Mouse (Mus musculus) activated CD4-positive, CD25-positive, alpha-beta regulatory T cell, adult 4 months (primary cell): ENCODE results near the gene Olfr709-ps1. TPM values are rescaled to one million over a fixed set of nuclear protein-coding genes. Genes with fewer than 3 reads are reported as not detected.
"Not testable (repeated sequence)": the region's sequence is repeated elsewhere in the genome, so short reads cannot be mapped to it uniquely, and the experiment has no call there.

Experiments
- ATAC-seq: one replicate; pipeline ENCODE4 v1.8.0; 2017
- polyA plus RNA-seq, 2 experiments: library from polyadenylated mRNA; unstranded; fragments of 100-300 nt; shearing (Covaris generic); gene quantifications; one replicate each; pipeline ENCODE4 v1.2.1; 2017

Gene Olfr709-ps1
- not detected for polyA plus RNA-seq

GRCm38 (mm10) chr7:106932119-106932518, at the start of gene Olfr709-ps1:
Gene Olfr709-ps1 (minus strand): TSS chr7:106932219.
- no peak for ATAC-seq

DNA sequence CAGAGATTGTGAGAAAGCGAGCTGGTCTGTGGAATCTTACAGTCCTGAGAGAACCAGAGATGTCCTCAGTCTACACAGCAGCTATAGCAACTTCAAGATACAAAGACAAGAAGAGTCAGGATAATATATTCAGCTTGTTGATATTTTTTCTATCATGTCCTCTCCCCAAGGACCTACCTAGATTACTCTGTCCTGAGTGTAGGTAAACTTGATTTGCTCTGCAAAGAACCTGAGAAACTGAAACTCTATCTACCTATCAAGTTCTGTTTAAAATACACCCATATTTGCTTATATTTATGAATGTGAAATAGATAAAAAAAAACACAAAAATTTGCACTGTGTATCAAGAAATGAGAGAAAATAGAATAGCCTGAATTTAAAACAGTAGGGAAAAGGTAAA, 43.3 kb upstream of the Olfr709-ps1 start, which contains the start of gene Olfr711:
Olfr711 (minus strand) TSS at position 101 of the 400 bp plus-strand sequence.
- no peak for ATAC-seq

DNA sequence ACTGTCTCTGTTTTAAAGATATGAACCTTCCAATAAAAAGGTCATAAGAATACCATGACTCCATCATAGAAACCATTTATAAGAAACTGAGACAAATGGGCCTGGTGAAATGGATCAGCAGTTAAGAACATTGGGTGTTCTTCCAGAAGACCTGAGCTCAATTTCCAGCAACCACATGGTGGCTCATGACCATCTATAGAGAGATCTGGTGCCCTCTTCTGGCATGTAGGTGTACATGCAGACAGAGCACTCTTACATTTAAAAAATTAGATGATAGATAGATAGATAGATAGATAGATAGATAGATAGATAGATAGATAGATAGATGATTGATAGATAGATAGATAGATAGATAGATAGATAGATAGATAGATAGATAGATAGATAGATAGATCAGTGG, 35.5 kb upstream of the Olfr709-ps1 start:
- ATAC-seq = not testable (repeated sequence)

- no peak for ATAC-seq
These were observed 31.8 kb upstream of the Olfr709-ps1 start, which contains the start of gene Olfr6 for GRCm38 (mm10) chr7:106963837-106964236. Gene Olfr6 (minus strand): TSS chr7:106963937.

DNA sequence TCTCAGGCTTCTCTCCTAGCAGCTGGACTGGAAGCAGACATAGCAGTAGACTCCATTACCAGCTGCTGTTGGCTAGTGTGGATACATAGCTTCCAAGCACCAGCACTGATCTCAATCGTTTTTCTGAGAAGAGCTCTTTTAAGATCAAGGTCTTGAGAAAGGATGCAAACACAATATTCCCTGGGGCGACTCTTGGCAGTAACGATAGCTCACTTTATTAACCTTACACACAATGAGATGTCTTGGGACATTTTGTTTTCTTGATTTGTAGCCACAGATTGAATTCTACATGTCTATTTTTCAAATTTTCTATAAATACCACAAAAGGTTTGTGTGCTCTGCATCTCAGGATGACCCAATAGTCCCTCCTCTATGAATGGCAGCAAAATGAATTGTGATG, 16.2 kb upstream of the Olfr709-ps1 start, which contains the start of gene Olfr710:
Olfr710 (minus strand) TSS at position 101 of the 400 bp plus-strand sequence.
- ATAC-seq = no peak

GRCm38 (mm10) chr7:106920961-106921360, 11.1 kb downstream of the Olfr709-ps1 start:
- not testable (repeated sequence) for ATAC-seq

DNA sequence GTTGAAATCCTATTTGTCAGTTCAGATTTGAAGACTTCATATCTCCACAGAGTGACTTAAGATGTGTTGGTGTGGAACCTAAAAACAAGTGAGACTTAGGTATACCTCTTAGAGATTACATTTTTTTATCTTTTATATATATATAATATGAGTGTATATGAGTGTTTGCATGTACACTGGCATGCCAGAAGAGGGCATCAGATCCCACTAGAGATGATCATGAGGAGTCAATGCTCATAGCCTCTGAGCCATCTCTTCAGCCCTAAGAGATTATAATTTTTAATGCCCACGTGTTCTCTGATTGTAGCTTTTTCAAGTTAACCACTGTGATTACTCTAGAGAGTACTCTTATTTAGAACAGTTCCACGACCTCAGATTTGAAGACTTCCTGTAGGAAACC, 24.3 kb downstream of the Olfr709-ps1 start, which contains the start of gene Olfr1532-ps1:
Olfr1532-ps1 (plus strand) TSS at position 326 of the 400 bp plus-strand sequence.
- no peak for ATAC-seq

- ATAC-seq = not testable (repeated sequence)
These were observed 30.9 kb downstream of the Olfr709-ps1 start, which contains the start of gene Olfr707 for GRCm38 (mm10) chr7:106901141-106901540. Gene Olfr707 (minus strand): TSS chr7:106901241.

- no peak for ATAC-seq
These were observed 44.0 kb downstream of the Olfr709-ps1 start, which contains the start of gene Olfr706 for GRCm38 (mm10) chr7:106888062-106888461. Gene Olfr706 (minus strand): TSS chr7:106888162.

GRCm38 (mm10) chr7:106876791-106877190, 55.2 kb downstream of the Olfr709-ps1 start, which contains the start of gene Olfr705:
Gene Olfr705 (minus strand): TSS chr7:106876891.
- ATAC-seq = no peak

Other genes with a start within 250 kb of the Olfr709-ps1 start
- not detected for gene Olfr694, start 240.4 kb downstream of the Olfr709-ps1 start, polyA plus RNA-seq
- gene Olfr695, start 215.8 kb downstream of the Olfr709-ps1 start, polyA plus RNA-seq = not detected
- not detected for gene Olfr697, start 189.8 kb downstream of the Olfr709-ps1 start, polyA plus RNA-seq
- gene Olfr698, start 176.8 kb downstream of the Olfr709-ps1 start, polyA plus RNA-seq = under 1 TPM in 1 of 2 experiments, not detected in 1; 0.85 TPM
- not detected for gene Olfr699, start 139.0 kb downstream of the Olfr709-ps1 start, polyA plus RNA-seq
- not detected for gene Olfr700, start 123.4 kb downstream of the Olfr709-ps1 start, polyA plus RNA-seq
- not detected for gene Olfr701, start 118.1 kb downstream of the Olfr709-ps1 start, polyA plus RNA-seq
- gene Olfr702, start 98.3 kb downstream of the Olfr709-ps1 start, polyA plus RNA-seq = not detected
- not detected for gene Olfr703, start 88.9 kb downstream of the Olfr709-ps1 start, polyA plus RNA-seq
- gene Olfr704, start 69.0 kb downstream of the Olfr709-ps1 start, polyA plus RNA-seq = not detected
- gene Olfr705, start 55.3 kb downstream of the Olfr709-ps1 start, polyA plus RNA-seq = not detected
- gene Olfr706, start 44.1 kb downstream of the Olfr709-ps1 start, polyA plus RNA-seq = not detected
- not detected for gene Olfr707, start 31.0 kb downstream of the Olfr709-ps1 start, polyA plus RNA-seq
- not detected for gene Olfr1532-ps1, start 24.2 kb downstream of the Olfr709-ps1 start, polyA plus RNA-seq
- gene Olfr710, start 16.1 kb upstream of the Olfr709-ps1 start, polyA plus RNA-seq = not detected
- under 1 TPM in 1 of 2 experiments, not detected in 1; 0.08 TPM for gene Olfr6, start 31.7 kb upstream of the Olfr709-ps1 start, polyA plus RNA-seq
- gene Olfr711, start 43.2 kb upstream of the Olfr709-ps1 start, polyA plus RNA-seq = not detected
- gene Olfr2, start 73.9 kb upstream of the Olfr709-ps1 start, polyA plus RNA-seq = not detected
- gene Olfr713, start 99.0 kb upstream of the Olfr709-ps1 start, polyA plus RNA-seq = not detected
- gene Olfr714, start 138.8 kb upstream of the Olfr709-ps1 start, polyA plus RNA-seq = not detected
- not detected for gene Olfr17, start 161.0 kb upstream of the Olfr709-ps1 start, polyA plus RNA-seq
- not detected for gene Olfr715b, start 178.2 kb upstream of the Olfr709-ps1 start, polyA plus RNA-seq
- gene Olfr715, start 198.9 kb upstream of the Olfr709-ps1 start, polyA plus RNA-seq = not detected
- gene Olfr716, start 206.1 kb upstream of the Olfr709-ps1 start, polyA plus RNA-seq = under 1 TPM in 1 of 2 experiments, not detected in 1; 0.12 TPM
- not detected for gene Nlrp14, start 234.8 kb upstream of the Olfr709-ps1 start, polyA plus RNA-seq